Mouse (Mus musculus): ENCODE results near the gene Herc4. TPM values are rescaled to one million over a fixed set of nuclear protein-coding genes. Genes with fewer than 3 reads are reported as not detected.

The Herc4 gene
- polyA plus RNA-seq, 1 experiment, result 7.2 TPM

- H3K4me3 ChIP-seq (ENCODE audit: low read depth, low read length), result no peak overlapping the region
- 73% methylated on average over 6 of the region's 6 CpGs for WGBS
- no peaks in the 10 kb centered on the region for H3K36me3 ChIP-seq (ENCODE audit: control insufficient read depth, insufficient read depth, low read length)
- H3K4me1 ChIP-seq (ENCODE audit: control insufficient read depth, insufficient read depth, insufficient read length, low read length), result no peaks in the 10 kb centered on the region
- H3K27me3 ChIP-seq (ENCODE audit: control insufficient read depth, insufficient read depth, low read length), result no peaks in the 10 kb centered on the region
- TF ChIP-seq POLR2A (IDR thresholded peaks at IDR 0.05; ENCODE audit: low read depth, low read length) (no peak), CTCF (IDR thresholded peaks at IDR 0.05; ENCODE audit: extremely low read depth, insufficient read length, insufficient replicate concordance, low read depth, low read length) (no peak)
- no peak overlapping the region for H3K27ac ChIP-seq (ENCODE audit: insufficient read depth, low read depth, low read length)
Measured at GRCm38 (mm10) chr10:63367386-63367785, 123.8 kb downstream of the Herc4 start.

Other genes with a start within 250 kb of the Herc4 start
- 2.7 and 9.4 TPM in 2 replicates for gene Hnrnph3, start 219.6 kb upstream of the Herc4 start, polyA plus RNA-seq (2012; rRNA removed)
- gene Pbld2, start 219.5 kb upstream of the Herc4 start, polyA plus RNA-seq (2012; rRNA removed), result 21.8 and 34.1 TPM in 2 replicates
- 4.7 and 6.7 TPM in 2 replicates for gene Pbld1, start 183.6 kb upstream of the Herc4 start, polyA plus RNA-seq (2012; rRNA removed)
- gene Atoh7, start 144.2 kb upstream of the Herc4 start, polyA plus RNA-seq (2012; rRNA removed), result 0.08 TPM in 1 of 2 replicates, not detected in the other
- gene Mypn, start 39.9 kb upstream of the Herc4 start, polyA plus RNA-seq (2012; rRNA removed), result 0.05 TPM in 2 replicates
- gene Sirt1, start 137.9 kb downstream of the Herc4 start, polyA plus RNA-seq (2012; rRNA removed), result 1.7 and 4.6 TPM in 2 replicates
- gene Dnajc12, start 138.6 kb downstream of the Herc4 start, polyA plus RNA-seq (2012; rRNA removed), result 0.15 and 0.22 TPM in 2 replicates
- gene Gm7075, start 178.0 kb downstream of the Herc4 start, polyA plus RNA-seq (2012; rRNA removed), result not detected in 2 replicates
- gene Ctnna3, start 186.3 kb downstream of the Herc4 start, polyA plus RNA-seq (2012; rRNA removed), result 0.06 and 0.14 TPM in 2 replicates

All from small intestine, adult 2 months (tissue).